Mouse (Mus musculus) olfactory bulb, adult 2 months (tissue): ENCODE data around the gene Defb23. TPM values are rescaled to one million over a fixed set of nuclear protein-coding genes. Genes with fewer than 3 reads are reported as not detected.
"Not testable (repeated sequence)": the region's sequence is repeated elsewhere in the genome, so short reads cannot be mapped to it uniquely, and the experiment has no call there.

Experiments
- H3K27ac ChIP-seq: fragments of 200-500 bp; 2 replicates; pipeline ENCODE4 v1.5.1; 2012; ENCODE audit warnings: low read depth, low read length; ENCODE audit not compliant: insufficient read depth
- H3K4me1 ChIP-seq: fragments of 200-500 bp; 2 replicates; pipeline ENCODE4 v1.6.1; 2012; ENCODE audit warnings: low read length; ENCODE audit not compliant: control insufficient read depth, insufficient read depth
- H3K4me3 ChIP-seq: fragments of 200-500 bp; 2 replicates; pipeline ENCODE4 v1.5.1; 2012; ENCODE audit warnings: mild to moderate bottlenecking, low read depth, low read length, moderate library complexity; ENCODE audit not compliant: insufficient read depth
- CTCF ChIP-seq: fragments of 200-500 bp; IDR thresholded peaks from 2 replicates; pipeline ENCODE4 v1.5.1; 2012; ENCODE audit warnings: low read depth, mild to moderate bottlenecking, low read length, moderate library complexity; ENCODE audit not compliant: insufficient read depth
- POLR2A ChIP-seq: fragments of 200-500 bp; IDR thresholded peaks from 2 replicates; pipeline ENCODE4 v1.6.1; 2012; ENCODE audit warnings: mild to moderate bottlenecking, low read depth, low read length, moderate library complexity; ENCODE audit not compliant: insufficient read depth
- WGBS: fragments of 180-500 bp; shearing (Covaris S2); methylation state at CpG from one replicate; pipeline ENCODE4 v1.1.7; 2018; 5-methylcytosine and 5-hydroxymethylcytosine counted together
- polyA plus RNA-seq: library from polyadenylated mRNA; stranded (reverse); fragments of >200 nt; gene quantifications from 2 replicates; pipeline ENCODE4 v1.2.4, GENCODE M21; 2012; ENCODE audit warnings: low replicate concordance; ENCODE audit not compliant: missing spikeins, insufficient read depth, insufficient read length

The Defb23 gene
- polyA plus RNA-seq, 1 experiment: not detected

DNA sequence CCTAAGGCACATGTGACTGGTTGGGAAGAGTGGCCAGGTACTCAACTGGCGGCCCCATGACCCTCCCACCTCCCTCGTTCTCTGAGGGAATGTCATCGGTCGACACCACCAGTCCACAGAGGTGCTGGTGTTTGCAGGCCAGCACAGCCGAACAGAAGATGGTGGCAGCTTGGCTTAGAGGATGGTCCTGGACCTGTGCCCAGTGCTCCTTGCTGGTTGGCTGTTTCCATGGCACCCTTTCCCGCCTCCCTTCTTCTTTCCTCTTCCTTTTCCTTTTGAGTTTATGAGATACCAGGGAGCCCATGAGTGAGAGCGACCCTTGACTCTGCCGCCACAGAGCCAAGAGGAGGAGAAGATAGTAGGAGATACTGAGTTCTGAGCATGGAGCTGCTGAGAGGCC is 21.1 kb downstream of the Defb23 start:
- WGBS: 64% methylated on average over 8 of the region's 8 CpGs

DNA sequence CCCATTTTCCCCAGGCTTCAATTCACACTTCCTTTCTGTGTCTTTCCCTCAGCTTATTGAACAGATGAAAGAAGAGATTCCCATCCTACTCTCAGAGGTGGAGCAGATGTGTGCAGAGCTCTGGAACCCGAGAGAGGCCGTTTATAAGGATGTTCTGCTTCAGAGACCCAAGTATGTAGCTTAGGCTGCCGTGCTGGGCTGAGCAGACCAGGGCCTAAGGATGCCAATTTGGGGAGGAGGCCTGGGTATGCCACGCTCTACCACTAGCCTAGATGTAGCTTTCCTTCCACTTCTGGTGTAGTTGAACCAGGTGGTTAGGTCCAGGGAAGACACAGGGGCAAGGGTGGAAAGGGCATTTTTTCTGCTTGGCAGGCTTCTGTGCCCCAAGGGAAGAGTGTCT is 22.1 kb downstream of the Defb23 start:
- H3K27ac ChIP-seq: no peak overlapping the region
- H3K4me3 ChIP-seq: no peak overlapping the region
- peaks cover 10% of the 10 kb centered on the region for H3K4me1 ChIP-seq
- TF ChIP-seq CTCF (no peak), POLR2A (no peak)
- WGBS: 76% methylated on average over 4 of the region's 4 CpGs

More for the DNA sequence above, 21.1 kb downstream of the Defb23 start:
- no peak overlapping the region for H3K4me3 ChIP-seq
- peaks cover 13% of the 10 kb centered on the region for H3K4me1 ChIP-seq
- H3K27ac ChIP-seq: no peak overlapping the region
- TF ChIP-seq CTCF: no peak
- TF ChIP-seq POLR2A: no peak

DNA sequence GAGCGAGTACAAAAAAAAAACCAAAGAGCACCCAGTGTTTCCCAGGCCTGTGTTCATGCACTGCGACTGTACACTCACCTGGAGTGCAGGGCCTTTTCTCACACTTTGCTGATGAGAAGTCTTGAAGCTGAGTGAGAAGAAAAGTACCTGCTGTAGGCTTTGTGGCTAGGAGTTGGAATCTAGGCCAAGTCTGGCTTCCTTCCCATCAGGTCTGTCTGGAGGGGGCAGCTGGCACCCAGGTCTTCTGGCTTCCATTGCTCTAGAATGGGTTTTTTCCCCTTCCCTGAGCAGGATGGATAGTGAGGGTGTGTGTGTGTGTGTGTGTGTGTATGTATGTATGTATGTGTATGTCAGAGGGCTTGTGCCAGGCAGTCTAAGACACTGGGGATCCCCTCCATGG is 24.6 kb downstream of the Defb23 start:
- TF ChIP-seq CTCF: no peak
- Histone ChIP-seq H3K4me1 (peaks cover 8% of the 10 kb centered on the region), H3K4me3 (no peak overlapping the region), H3K27ac (no peak overlapping the region)
- 90% methylated on average over 2 of the region's 2 CpGs for WGBS

DNA sequence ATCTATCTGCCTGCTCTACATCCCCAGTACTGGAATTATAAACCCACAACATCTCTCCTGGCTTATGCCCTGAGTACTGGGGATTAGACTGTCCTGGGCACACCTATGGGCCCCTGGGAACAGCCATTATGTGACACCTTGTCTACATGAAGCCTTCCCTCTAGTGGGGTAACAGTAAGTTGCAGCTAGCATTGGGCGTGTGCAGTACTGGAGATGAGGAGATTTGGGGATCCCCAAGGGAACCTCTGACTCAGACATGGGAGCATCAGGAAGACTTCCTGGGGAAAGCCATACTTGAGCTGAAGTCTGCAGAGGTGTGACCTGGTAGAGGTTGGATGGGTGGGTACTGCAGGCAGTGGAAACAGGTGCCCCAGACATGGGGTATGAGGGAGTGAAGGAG is 25.5 kb downstream of the Defb23 start:
- H3K27ac ChIP-seq: no peak overlapping the region
- TF ChIP-seq CTCF: no peak
- no peak for TF ChIP-seq POLR2A
- no peak overlapping the region for H3K4me3 ChIP-seq
- WGBS: 97% methylated on average over 1 of the region's 1 CpGs
- peaks cover 8% of the 10 kb centered on the region for H3K4me1 ChIP-seq

DNA sequence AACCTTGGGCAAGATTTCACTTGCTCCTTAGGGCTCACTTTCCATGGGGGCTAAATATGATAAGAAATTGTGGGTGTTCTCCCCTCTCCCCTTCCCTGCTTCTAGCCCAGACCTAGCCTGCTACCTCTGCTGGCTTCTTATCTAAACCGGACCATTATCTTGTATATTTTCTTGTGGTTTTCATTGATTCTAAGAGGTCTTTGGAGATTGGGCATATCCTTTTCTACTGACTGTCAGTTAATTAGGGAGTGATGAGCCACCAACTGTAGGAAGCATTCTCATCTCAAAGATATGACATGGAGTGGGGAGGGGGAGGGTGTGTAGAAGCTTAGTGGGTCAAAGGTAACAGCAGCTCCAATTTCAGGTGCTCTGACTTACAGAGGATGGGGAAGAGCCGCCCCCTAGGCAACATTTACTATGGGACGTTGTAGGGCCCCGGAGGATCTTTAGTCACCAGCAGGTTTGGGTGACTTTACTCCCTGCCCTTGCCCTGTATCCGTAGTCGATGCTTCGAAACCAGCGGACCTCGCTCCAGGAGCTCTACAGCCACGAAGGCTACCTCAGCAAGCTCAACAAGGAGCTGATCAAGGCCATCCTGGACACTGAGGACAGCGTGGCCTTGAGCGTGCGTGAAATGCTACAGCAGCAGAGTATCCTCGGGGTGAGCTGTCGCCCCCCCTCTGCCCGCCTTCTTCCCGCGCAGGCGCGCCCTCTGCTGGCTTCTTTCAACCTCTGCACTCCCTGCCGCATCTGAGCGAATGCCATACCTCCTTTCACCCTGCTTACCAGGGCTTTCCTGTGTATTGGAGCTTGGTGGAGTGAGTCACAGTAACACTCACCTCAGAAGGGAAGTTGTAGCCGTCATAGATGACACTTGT is 27.2 kb downstream of the Defb23 start:
- H3K4me3 ChIP-seq: peak overlapping the region; percentile 27
- peak overlapping the region; percentile 5; the same call in 1 of the 2 replicates for H3K27ac ChIP-seq
- WGBS: 5% methylated on average over 23 of the region's 23 CpGs
- TF ChIP-seq CTCF (peak; percentile 93), POLR2A (no peak)
- peaks cover 5% of the 10 kb centered on the region for H3K4me1 ChIP-seq

DNA sequence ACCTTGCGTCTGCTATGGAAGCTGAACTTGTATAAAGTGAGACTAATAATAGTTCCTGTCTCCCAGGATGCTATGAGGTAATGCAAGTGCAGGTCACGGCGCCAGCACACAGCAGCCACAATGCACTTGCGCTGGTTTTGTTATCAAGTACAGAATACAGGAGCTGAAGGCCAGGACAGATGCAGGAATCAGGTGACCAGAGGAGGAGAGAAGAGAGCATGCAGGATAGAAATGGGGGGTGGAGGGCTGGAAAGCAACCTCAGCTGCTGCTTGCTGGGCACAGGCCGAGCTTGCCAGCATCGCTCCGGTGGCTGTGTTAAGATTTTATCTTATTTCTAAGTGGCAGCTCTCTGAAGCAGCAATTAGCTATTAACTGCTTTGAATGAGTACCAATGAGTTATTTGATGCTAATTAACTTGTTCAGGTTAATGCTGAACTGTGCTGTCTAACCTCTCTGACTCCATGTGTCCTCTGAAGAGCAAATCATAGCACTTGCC is 28.0 kb downstream of the Defb23 start:
- peaks cover 5% of the 10 kb centered on the region for H3K4me1 ChIP-seq
- no peak overlapping the region for H3K4me3 ChIP-seq
- TF ChIP-seq CTCF (no peak), POLR2A (no peak)
- H3K27ac ChIP-seq: 0 out of 2 replicates have a peak overlapping the region, but pooled peaks have one; percentile 8
- 50% methylated on average over 7 of the region's 7 CpGs for WGBS

DNA sequence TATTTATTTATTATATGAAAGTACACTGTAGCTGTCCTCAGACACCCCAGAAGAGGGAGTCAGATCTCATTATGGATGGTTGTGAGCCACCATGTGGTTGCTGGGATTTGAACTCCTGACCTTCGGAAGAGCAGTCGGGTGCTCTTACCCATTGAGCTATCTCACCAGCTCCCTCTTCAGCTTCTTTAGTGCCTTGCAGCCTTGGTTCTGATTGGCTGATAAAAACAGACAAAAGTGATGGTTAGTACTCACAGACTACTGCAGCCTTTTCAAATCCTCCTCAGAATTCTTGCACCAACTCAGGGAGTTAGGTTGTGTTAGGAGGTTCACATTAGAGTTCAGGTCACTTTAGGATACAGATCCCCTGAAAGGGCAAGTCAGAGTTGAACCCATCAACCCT is 35.9 kb downstream of the Defb23 start:
- not testable (repeated sequence) for H3K4me1 ChIP-seq, H3K27ac ChIP-seq, H3K4me3 ChIP-seq
- WGBS: 83% methylated on average over 2 of the region's 2 CpGs

DNA sequence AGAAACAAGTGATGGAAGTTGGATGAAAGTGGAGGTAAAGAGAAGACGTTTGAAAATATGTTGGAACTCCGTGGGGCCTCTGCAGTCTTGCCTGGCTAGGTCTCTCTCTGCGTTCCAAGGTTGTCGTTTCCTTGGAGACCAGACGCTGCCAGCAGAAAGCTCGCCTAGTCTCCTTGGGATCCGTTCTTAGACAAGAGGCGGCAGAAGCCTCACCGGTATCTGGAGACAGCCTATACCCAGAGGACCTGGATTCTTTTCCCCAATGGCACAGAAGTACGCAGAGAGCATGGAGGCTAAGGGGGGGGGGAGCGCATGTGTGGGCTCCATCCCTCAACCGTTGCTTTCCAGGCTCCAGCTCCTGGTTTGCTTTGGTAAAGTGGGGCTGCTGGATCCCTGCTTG is 36.9 kb downstream of the Defb23 start:
- TF ChIP-seq CTCF (no peak), POLR2A (no peak)
- Histone ChIP-seq H3K4me3 (no peak overlapping the region), H3K27ac (no peak overlapping the region), H3K4me1 (peaks cover 7% of the 10 kb centered on the region; the same call in 1 of the 2 replicates)
- 10% methylated on average over 12 of the region's 12 CpGs for WGBS

DNA sequence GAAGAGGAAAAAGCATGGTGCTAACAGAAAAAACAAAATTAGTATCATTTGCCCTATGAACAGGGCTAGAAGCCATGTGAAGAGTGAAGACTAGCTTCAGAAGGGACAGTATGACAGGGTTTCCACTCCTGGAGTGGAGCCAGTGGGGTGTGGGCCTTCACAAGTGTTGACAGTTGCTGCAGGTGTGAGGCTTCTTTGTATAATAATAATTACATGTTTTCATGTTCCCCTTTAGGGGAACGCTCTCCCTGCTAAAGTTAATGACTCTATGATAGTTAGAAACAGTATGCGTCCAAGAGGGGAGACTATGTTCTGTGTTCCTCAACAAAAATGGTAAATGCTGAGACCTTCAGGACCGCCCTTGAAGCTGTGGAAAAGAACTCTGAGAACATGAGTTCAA is 48.6 kb downstream of the Defb23 start:
- WGBS: 54% methylated on average over 3 of the region's 3 CpGs
- Histone ChIP-seq H3K4me3 (no peak overlapping the region), H3K4me1 (peaks cover 17% of the 10 kb centered on the region), H3K27ac (0 out of 2 replicates have a peak overlapping the region, but pooled peaks have one; percentile 99)
- TF ChIP-seq POLR2A (no peak), CTCF (no peak)
